Mouse (Mus musculus) gastrocnemius, adult 18-20 months (tissue): Measurements from ENCODE around the gene Serf1. TPM values are rescaled to one million over a fixed set of nuclear protein-coding genes. Genes with fewer than 3 reads are reported as not detected.

Experiments used
- total RNA-seq, 2 experiments: library from RNA; stranded (reverse); gene quantifications; 2 replicates each; pipeline ENCODE4 v1.2.3; 2021

The Serf1 gene
- total RNA-seq, 2 experiments from 2014 or later = 7.9 to 8.7 TPM

Other genes with a start within 250 kb of the Serf1 start
- not detected for gene Cartpt, start 206.9 kb upstream of the Serf1 start, total RNA-seq
- gene Mccc2, start 92.4 kb upstream of the Serf1 start, total RNA-seq = 10 to 100 TPM; 29.2 to 33.6 TPM
- gene Bdp1, start 3.9 kb upstream of the Serf1 start, total RNA-seq = 10 to 100 TPM; 14.3 to 15.3 TPM
- 10 to 100 TPM; 13.4 to 14.6 TPM for gene Smn1, start 16.8 kb downstream of the Serf1 start, total RNA-seq
- gene Naip2, start 94.1 kb downstream of the Serf1 start, total RNA-seq = under 1 TPM; 0.14 TPM
- under 1 TPM in 1 of 2 experiments, not detected in 1; 0.14 TPM for gene Naip5, start 138.3 kb downstream of the Serf1 start, total RNA-seq
- under 1 TPM; 0.07 TPM for gene Naip6, start 209.7 kb downstream of the Serf1 start, total RNA-seq